Mouse (Mus musculus): ENCODE results near the gene Prlr.

GRCm38 (mm10) chr15:10144520-10144919 lies 32.5 kb upstream of the Prlr start:
- TF ChIP-seq CTCF (IDR thresholded peaks at IDR 0.05; ENCODE audit: control insufficient read depth, insufficient read depth, low read length) (no peak), POLR2A (IDR thresholded peaks at IDR 0.05; ENCODE audit: borderline replicate concordance, control insufficient read depth, low read depth, low read length) (no peak)
